Mouse (Mus musculus): ENCODE data around the gene Ephx3. TPM values are rescaled to one million over a fixed set of nuclear protein-coding genes. Genes with fewer than 3 reads are reported as not detected.

The Ephx3 gene
- not detected for polyA plus RNA-seq (2017; shearing (Covaris generic))

GRCm38 (mm10) chr17:32188863-32189636 is at the start of gene Ephx3:
Ephx3 (minus strand) TSS chr17:32189549.

GRCm38 (mm10) chr17:32166687-32167086 is 22.7 kb downstream of the Ephx3 start, which contains the start of gene Notch3:
Notch3 (minus strand) TSS chr17:32166852.

Other genes starting within 250 kb of the Ephx3 start
- 76.9 TPM for gene Rrp1b, start 153.4 kb downstream of the Ephx3 start, polyA plus RNA-seq (2017; shearing (Covaris generic))
- 1.1 TPM for gene Hsf2bp, start 153.2 kb downstream of the Ephx3 start, polyA plus RNA-seq (2017; shearing (Covaris generic))
- not detected for gene Notch3, start 22.7 kb downstream of the Ephx3 start, polyA plus RNA-seq (2017; shearing (Covaris generic))
- gene Brd4, start 95.2 kb upstream of the Ephx3 start, polyA plus RNA-seq (2017; shearing (Covaris generic)) = 55.5 TPM
- gene Akap8, start 131.7 kb upstream of the Ephx3 start, polyA plus RNA-seq (2017; shearing (Covaris generic)) = 258 TPM
- 327 TPM for gene Akap8l, start 161.1 kb upstream of the Ephx3 start, polyA plus RNA-seq (2017; shearing (Covaris generic))
- 23.5 TPM for gene Wiz, start 199.9 kb upstream of the Ephx3 start, polyA plus RNA-seq (2017; shearing (Covaris generic))
- 166 TPM for gene Rasal3, start 214.0 kb upstream of the Ephx3 start, polyA plus RNA-seq (2017; shearing (Covaris generic))
- 98.3 TPM for gene Pglyrp2, start 234.6 kb upstream of the Ephx3 start, polyA plus RNA-seq (2017; shearing (Covaris generic))

All from inflammation-experienced regulatory T-cells, adult 16 weeks (primary cell).